Mouse (Mus musculus): Measurements from ENCODE around the gene Ak3.

GRCm38 (mm10) chr19:29066981-29067471 lies 19.3 kb upstream of the Ak3 start:
- TF ChIP-seq CTCF (IDR thresholded peaks at IDR 0.05; ENCODE audit: control insufficient read depth, insufficient read depth, insufficient read length) (no peak), MYOG (IDR thresholded peaks at IDR 0.05; ENCODE audit: control insufficient read depth, extremely low read depth, insufficient read length) (no peak), MAX (IDR thresholded peaks at IDR 0.05) (no peak), USF1 (IDR thresholded peaks at IDR 0.05; ENCODE audit: low read depth) (no peak), MYOD1 (IDR thresholded peaks at IDR 0.05; ENCODE audit: control insufficient read depth, insufficient read length, low read depth) (no peak)

All from C2C12 (cell line).